Mouse (Mus musculus): ENCODE data around the gene Cdk2ap2. TPM values are rescaled to one million over a fixed set of nuclear protein-coding genes. Genes with fewer than 3 reads are reported as not detected.

Cdk2ap2 gene
- 348 and 507 TPM in 2 replicates for polyA plus RNA-seq (2012; rRNA removed; ENCODE audit: low replicate concordance)

GRCm38 (mm10) chr19:4096642-4097440, at the start of gene Cdk2ap2:
TSS of gene Cdk2ap2 (plus strand) at chr19:4097182.

GRCm38 (mm10) chr19:4059069-4059740, 37.8 kb upstream of the Cdk2ap2 start, which contains the start of gene Gstp3:
TSS of gene Gstp3 (minus strand) at chr19:4059569.

GRCm38 (mm10) chr19:4081394-4081793, 15.6 kb upstream of the Cdk2ap2 start, which contains the start of gene Cabp2:
TSS of gene Cabp2 (plus strand) at chr19:4081578.

GRCm38 (mm10) chr19:4099837-4100717, 3.1 kb downstream of the Cdk2ap2 start, which contains the start of gene Pitpnm1:
TSS of gene Pitpnm1 (plus strand) at chr19:4099998.

GRCm38 (mm10) chr19:4125741-4126696, 29.0 kb downstream of the Cdk2ap2 start, which contains the start of gene Aip:
TSS of gene Aip (minus strand) at chr19:4125858.

GRCm38 (mm10) chr19:4139446-4139845, 42.5 kb downstream of the Cdk2ap2 start, which contains the start of gene Gpr152:
TSS of gene Gpr152 (plus strand) at chr19:4139787.

GRCm38 (mm10) chr19:4143759-4144268, 46.8 kb downstream of the Cdk2ap2 start, which contains the start of gene Cabp4:
TSS of gene Cabp4 (minus strand) at chr19:4144033.

GRCm38 (mm10) chr19:4148491-4148806, 51.5 kb downstream of the Cdk2ap2 start, which contains the start of gene Coro1b:
TSS of gene Coro1b (plus strand) at chr19:4148619.

Other genes starting within 250 kb of the Cdk2ap2 start
- gene Chka, start 245.4 kb upstream of the Cdk2ap2 start, polyA plus RNA-seq (2012; rRNA removed; ENCODE audit: low replicate concordance) = 103 and 183 TPM in 2 replicates
- 151 and 158 TPM in 2 replicates for gene Tcirg1, start 190.0 kb upstream of the Cdk2ap2 start, polyA plus RNA-seq (2012; rRNA removed; ENCODE audit: low replicate concordance)
- gene Ndufs8, start 184.4 kb upstream of the Cdk2ap2 start, polyA plus RNA-seq (2012; rRNA removed; ENCODE audit: low replicate concordance) = 282 and 420 TPM in 2 replicates
- 34.0 and 57.2 TPM in 2 replicates for gene Aldh3b1, start 167.4 kb upstream of the Cdk2ap2 start, polyA plus RNA-seq (2012; rRNA removed; ENCODE audit: low replicate concordance)
- gene Unc93b1, start 162.0 kb upstream of the Cdk2ap2 start, polyA plus RNA-seq (2012; rRNA removed; ENCODE audit: low replicate concordance) = 99.1 and 127 TPM in 2 replicates
- gene Aldh3b3, start 138.5 kb upstream of the Cdk2ap2 start, polyA plus RNA-seq (2012; rRNA removed; ENCODE audit: low replicate concordance) = not detected in 2 replicates
- gene Aldh3b2, start 124.9 kb upstream of the Cdk2ap2 start, polyA plus RNA-seq (2012; rRNA removed; ENCODE audit: low replicate concordance) = 0.58 and 1.3 TPM in 2 replicates
- gene Acy3, start 110.6 kb upstream of the Cdk2ap2 start, polyA plus RNA-seq (2012; rRNA removed; ENCODE audit: low replicate concordance) = 136 and 319 TPM in 2 replicates
- gene Tbx10, start 104.4 kb upstream of the Cdk2ap2 start, polyA plus RNA-seq (2012; rRNA removed; ENCODE audit: low replicate concordance) = 0.28 TPM in 1 of 2 replicates, not detected in the other
- gene Nudt8, start 96.6 kb upstream of the Cdk2ap2 start, polyA plus RNA-seq (2012; rRNA removed; ENCODE audit: low replicate concordance) = 26.8 and 33.7 TPM in 2 replicates
- 0.97 and 1.6 TPM in 2 replicates for gene Gm49405, start 96.6 kb upstream of the Cdk2ap2 start, polyA plus RNA-seq (2012; rRNA removed; ENCODE audit: low replicate concordance)
- gene Doc2g, start 93.9 kb upstream of the Cdk2ap2 start, polyA plus RNA-seq (2012; rRNA removed; ENCODE audit: low replicate concordance) = 9.0 and 9.5 TPM in 2 replicates
- 160 and 198 TPM in 2 replicates for gene Ndufv1, start 84.4 kb upstream of the Cdk2ap2 start, polyA plus RNA-seq (2012; rRNA removed; ENCODE audit: low replicate concordance)
- 2,340 and 2,743 TPM in 2 replicates for gene Gstp1, start 59.2 kb upstream of the Cdk2ap2 start, polyA plus RNA-seq (2012; rRNA removed; ENCODE audit: low replicate concordance)
- gene Gstp2, start 51.2 kb upstream of the Cdk2ap2 start, polyA plus RNA-seq (2012; rRNA removed; ENCODE audit: low replicate concordance) = 291 and 464 TPM in 2 replicates
- 13.8 and 20.0 TPM in 2 replicates for gene Gstp3, start 37.6 kb upstream of the Cdk2ap2 start, polyA plus RNA-seq (2012; rRNA removed; ENCODE audit: low replicate concordance)
- gene Cabp2, start 15.6 kb upstream of the Cdk2ap2 start, polyA plus RNA-seq (2012; rRNA removed; ENCODE audit: low replicate concordance) = 9.6 TPM in 1 of 2 replicates, not detected in the other
- 152 and 179 TPM in 2 replicates for gene Pitpnm1, start 2.8 kb downstream of the Cdk2ap2 start, polyA plus RNA-seq (2012; rRNA removed; ENCODE audit: low replicate concordance)
- gene Aip, start 28.7 kb downstream of the Cdk2ap2 start, polyA plus RNA-seq (2012; rRNA removed; ENCODE audit: low replicate concordance) = 38.1 and 59.6 TPM in 2 replicates
- gene Gpr152, start 42.6 kb downstream of the Cdk2ap2 start, polyA plus RNA-seq (2012; rRNA removed; ENCODE audit: low replicate concordance) = 0.04 TPM in 1 of 2 replicates, not detected in the other
- 0.22 and 0.57 TPM in 2 replicates for gene Cabp4, start 46.9 kb downstream of the Cdk2ap2 start, polyA plus RNA-seq (2012; rRNA removed; ENCODE audit: low replicate concordance)
- gene Coro1b, start 51.4 kb downstream of the Cdk2ap2 start, polyA plus RNA-seq (2012; rRNA removed; ENCODE audit: low replicate concordance) = 265 and 317 TPM in 2 replicates
- 94.5 and 168 TPM in 2 replicates for gene Ptprcap, start 56.4 kb downstream of the Cdk2ap2 start, polyA plus RNA-seq (2012; rRNA removed; ENCODE audit: low replicate concordance)
- 49.5 and 55.8 TPM in 2 replicates for gene Rps6kb2, start 66.2 kb downstream of the Cdk2ap2 start, polyA plus RNA-seq (2012; rRNA removed; ENCODE audit: low replicate concordance)
- gene Carns1, start 78.3 kb downstream of the Cdk2ap2 start, polyA plus RNA-seq (2012; rRNA removed; ENCODE audit: low replicate concordance) = 1.9 and 3.4 TPM in 2 replicates
- 8.6 and 23.0 TPM in 2 replicates for gene Tbc1d10c, start 94.1 kb downstream of the Cdk2ap2 start, polyA plus RNA-seq (2012; rRNA removed; ENCODE audit: low replicate concordance)
- 237 and 257 TPM in 2 replicates for gene Ppp1ca, start 94.9 kb downstream of the Cdk2ap2 start, polyA plus RNA-seq (2012; rRNA removed; ENCODE audit: low replicate concordance)
- 12.2 and 12.9 TPM in 2 replicates for gene Rad9a, start 104.5 kb downstream of the Cdk2ap2 start, polyA plus RNA-seq (2012; rRNA removed; ENCODE audit: low replicate concordance)
- 6.8 and 12.7 TPM in 2 replicates for gene Clcf1, start 117.1 kb downstream of the Cdk2ap2 start, polyA plus RNA-seq (2012; rRNA removed; ENCODE audit: low replicate concordance)
- not detected in 2 replicates for gene AC109138.7, start 117.2 kb downstream of the Cdk2ap2 start, polyA plus RNA-seq (2012; rRNA removed; ENCODE audit: low replicate concordance)
- gene Pold4, start 134.7 kb downstream of the Cdk2ap2 start, polyA plus RNA-seq (2012; rRNA removed; ENCODE audit: low replicate concordance) = 67.0 and 146 TPM in 2 replicates
- gene Ssh3, start 172.0 kb downstream of the Cdk2ap2 start, polyA plus RNA-seq (2012; rRNA removed; ENCODE audit: low replicate concordance) = 70.2 and 100 TPM in 2 replicates
- gene Ankrd13d, start 186.0 kb downstream of the Cdk2ap2 start, polyA plus RNA-seq (2012; rRNA removed; ENCODE audit: low replicate concordance) = 0.83 and 3.0 TPM in 2 replicates
- 75.3 and 106 TPM in 2 replicates for gene Grk2, start 209.0 kb downstream of the Cdk2ap2 start, polyA plus RNA-seq (2012; rRNA removed; ENCODE audit: low replicate concordance)

Measured in duodenum, adult 2 months (tissue).